Mouse (Mus musculus) embryo, embryonic 11.5 days (tissue): ENCODE results near the gene Fcgr1.
"Not testable (repeated sequence)": the region's sequence is repeated elsewhere in the genome, so short reads cannot be mapped to it uniquely, and the experiment has no call there.

Experiments used
- DNase-seq: peaks from one replicate; pipeline ENCODE4 v3.0.0-alpha.2; 2012; ENCODE audit warnings: low read depth, low spot score

Gene Fcgr1

GRCm38 (mm10) chr3:96293787-96294186 is at the start of gene Fcgr1:
Gene Fcgr1 (minus strand): TSS chr3:96293969.
- DNase-seq: no peak

DNA sequence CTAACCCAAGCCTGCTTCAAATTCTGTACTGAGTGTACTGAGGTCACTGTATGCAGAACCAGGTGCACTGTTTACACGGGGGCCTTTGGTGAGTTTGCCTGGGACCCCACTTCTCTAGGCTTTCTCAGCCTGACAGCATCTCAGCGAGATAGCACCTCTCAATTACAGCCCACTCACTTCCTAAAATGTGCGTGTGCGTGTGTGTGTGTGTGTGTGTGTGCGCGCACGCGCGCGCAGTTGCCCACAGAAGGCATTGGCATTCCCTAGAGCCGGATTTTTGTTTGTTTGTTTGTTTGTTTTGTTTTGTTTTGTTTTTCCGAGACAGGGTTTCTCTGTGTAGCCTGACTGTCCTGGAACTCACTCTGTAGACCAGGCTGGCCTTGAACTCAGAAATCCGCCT is 48.9 kb upstream of the Fcgr1 start:
- DNase-seq: not testable (repeated sequence)

DNA sequence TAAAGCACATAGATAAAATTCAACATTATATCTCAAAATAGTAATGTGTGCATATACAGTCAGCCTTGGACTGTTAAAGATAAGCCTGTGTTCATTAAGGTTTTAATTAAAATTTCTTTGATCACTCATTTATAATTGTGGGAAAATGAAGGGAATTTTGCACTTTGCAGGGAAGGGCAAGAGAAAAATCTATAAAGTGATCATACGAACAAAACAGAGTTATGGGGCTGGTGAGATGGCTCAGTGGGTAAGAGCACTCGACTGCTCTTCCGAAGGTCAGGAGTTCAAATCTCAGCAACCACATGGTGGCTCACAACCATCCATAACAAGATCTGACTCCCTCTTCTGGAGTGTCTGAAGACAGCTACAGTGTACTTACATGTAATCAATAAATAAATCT is 48.3 kb upstream of the Fcgr1 start:
- DNase-seq: not testable (repeated sequence)

GRCm38 (mm10) chr3:96340611-96341312 is 47.0 kb upstream of the Fcgr1 start:
- DNase-seq: no peak

GRCm38 (mm10) chr3:96338849-96339480 is 45.2 kb upstream of the Fcgr1 start:
- no peak for DNase-seq

GRCm38 (mm10) chr3:96338043-96338442 is 44.3 kb upstream of the Fcgr1 start:
- DNase-seq: no peak

DNA sequence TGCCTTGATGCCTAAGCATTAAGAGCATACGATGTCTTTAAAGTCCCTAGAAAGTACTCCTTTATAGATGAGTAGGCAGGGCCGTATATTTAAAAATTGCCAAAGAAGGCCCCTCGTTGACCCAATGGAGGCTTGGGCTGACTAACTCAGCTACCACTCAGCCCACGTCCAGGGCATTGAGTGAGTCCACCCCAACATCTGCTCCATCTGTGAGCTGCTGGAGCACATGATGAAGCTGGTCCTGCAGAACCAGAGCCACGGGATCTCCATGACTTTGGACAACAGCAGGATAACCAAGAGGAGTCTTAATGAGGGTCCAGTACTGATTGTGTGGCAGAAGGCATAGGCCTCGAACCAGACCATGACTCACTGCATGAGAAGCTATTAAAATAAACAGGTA is 43.5 kb upstream of the Fcgr1 start:
- no peak for DNase-seq

DNA sequence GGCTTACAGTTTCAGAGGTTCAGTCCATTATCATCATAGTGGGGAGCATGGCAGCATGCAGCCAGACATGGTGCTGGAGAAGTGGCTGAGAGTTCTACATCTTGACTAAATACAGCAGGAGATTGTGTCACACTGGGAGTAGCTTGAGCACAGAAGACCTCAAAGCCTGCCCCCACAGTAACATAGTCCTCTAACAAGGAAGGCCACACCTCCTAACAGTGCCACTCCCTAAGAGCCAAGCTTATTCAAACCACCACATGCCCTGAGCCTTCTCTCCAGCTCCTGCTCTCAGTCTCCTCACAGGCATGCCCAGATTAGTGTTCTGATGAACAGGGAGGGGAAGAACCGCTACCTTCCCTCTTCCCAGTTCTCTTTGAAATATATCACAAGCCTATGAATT is 42.9 kb upstream of the Fcgr1 start:
- DNase-seq: no peak

- no peak for DNase-seq
Measured at GRCm38 (mm10) chr3:96335591-96335990, 41.8 kb upstream of the Fcgr1 start.

DNA sequence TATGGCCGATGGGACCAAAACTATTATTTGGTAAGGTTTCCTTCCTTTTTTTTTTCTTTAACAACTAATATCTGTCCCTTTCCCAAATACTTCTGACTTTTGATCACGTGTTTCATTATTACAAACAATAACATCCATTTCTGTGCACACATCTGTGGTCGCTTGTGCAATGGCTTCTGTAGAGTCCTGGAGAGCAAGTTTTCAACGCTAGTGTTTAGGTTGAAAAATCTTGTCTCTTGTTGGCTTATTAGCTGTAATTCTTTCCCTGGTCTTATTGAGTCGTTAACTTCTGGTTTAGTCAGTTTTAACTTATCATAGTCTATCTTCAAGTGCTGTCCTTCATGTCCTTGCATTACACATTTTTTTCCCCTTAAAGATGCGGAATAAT is 41.4 kb upstream of the Fcgr1 start:
- no peak for DNase-seq

DNA sequence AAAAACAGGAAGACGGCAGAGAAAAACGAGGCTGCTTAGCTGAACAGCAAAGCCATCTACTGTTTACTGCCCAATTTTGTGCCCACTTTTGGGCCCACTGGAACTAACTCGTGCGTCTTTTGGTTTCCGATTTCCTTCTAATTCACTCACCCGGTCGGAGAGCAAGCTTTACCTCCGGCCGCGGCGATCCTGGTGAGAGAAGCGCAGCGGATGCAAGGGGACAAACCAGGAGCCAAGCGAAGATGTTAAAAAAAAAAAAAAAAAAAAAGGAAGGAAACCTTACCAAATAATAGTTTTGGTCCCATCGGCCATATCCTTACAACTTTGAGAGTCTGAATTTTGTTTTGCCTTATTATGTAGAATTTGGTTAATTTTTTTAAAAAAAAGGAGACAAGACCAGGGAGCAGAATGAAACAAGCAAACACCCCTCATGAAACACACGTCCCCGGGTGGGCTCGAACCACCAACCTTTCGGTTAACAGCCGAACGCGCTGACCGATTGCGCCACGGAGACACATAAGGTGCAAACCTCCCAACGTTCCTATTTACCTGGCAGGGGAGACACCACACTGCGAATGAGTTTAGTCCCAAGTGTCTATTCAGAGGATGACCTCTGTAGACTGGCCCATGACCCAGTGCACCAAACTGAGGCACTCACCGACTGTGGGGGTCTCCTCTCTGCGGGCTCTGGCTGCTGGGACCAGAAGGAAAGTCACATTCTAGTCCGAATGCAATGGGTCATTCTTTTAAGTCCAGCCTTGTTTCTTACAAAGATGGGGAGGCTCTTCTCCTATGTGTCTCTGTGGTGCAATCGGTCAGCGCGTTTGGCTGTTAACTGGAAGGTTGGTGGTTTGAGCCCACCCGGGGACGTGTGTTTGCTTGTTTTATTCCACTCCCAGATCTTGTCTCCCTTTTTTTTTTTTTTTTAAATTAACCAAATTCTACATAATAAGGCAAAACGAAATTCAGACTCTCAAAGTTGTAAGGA is 40.7 kb upstream of the Fcgr1 start:
- no peak for DNase-seq

DNA sequence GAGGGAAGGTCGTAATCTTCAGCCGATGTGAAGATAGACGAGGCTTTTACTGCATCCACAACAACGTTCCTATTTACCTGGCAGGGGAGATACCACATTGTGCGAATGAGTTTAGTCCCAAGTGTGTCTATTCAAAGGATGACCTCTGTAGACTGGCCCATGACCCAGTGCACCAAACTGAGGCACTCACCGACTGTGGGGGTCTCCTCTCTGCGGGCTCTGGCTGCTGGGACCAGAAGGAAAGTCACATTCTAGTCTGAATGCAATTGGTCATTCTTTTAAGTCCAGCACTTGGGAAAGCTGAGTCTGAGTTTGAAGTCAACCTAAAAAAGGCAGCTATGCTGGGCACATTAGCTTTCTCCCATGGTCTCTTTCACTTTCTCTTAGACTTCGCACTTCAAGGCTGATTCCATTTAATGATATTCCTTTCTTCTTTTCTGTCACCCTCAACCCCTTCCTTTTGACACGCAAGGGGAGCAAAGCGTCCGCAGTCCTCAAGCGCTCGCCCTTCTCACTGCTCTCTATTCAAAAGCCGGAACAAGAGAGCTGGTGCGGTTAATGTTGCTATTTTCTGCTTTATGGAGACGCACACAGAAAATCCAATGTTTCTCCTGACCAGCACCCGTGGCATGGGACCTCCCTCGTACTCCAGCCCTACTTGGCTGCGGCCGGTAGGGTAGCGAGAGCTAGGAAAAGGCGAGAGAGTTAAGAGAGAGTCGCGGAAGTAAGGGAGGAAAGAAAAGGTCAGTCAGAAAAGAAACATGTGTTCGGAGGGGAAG is 39.8 kb upstream of the Fcgr1 start:
- no peak for DNase-seq

- DNase-seq: no peak
Measured at GRCm38 (mm10) chr3:96332631-96333395, 39.0 kb upstream of the Fcgr1 start.

DNA sequence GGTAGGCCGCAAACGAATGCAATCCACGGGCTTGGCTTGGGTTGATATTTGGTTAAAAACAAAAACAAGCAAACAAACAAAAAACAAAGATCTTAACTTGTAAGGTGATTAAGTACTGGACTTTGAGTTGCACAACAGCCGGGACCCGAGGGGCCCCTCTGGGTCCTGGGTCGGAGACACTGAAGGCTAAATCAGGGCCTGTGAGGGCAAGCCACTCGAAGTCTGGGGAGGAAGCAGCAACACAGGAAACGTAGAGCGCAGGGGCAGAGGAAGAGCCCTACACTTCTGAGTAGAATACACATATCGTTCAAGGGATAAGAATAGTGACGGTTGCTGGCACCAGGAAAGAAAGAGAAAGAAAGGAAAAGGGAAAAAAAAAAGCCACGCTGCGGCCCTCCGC is 38.2 kb upstream of the Fcgr1 start:
- no peak for DNase-seq

- no peak for DNase-seq
Measured at GRCm38 (mm10) chr3:96331438-96331837, 37.7 kb upstream of the Fcgr1 start.

DNA sequence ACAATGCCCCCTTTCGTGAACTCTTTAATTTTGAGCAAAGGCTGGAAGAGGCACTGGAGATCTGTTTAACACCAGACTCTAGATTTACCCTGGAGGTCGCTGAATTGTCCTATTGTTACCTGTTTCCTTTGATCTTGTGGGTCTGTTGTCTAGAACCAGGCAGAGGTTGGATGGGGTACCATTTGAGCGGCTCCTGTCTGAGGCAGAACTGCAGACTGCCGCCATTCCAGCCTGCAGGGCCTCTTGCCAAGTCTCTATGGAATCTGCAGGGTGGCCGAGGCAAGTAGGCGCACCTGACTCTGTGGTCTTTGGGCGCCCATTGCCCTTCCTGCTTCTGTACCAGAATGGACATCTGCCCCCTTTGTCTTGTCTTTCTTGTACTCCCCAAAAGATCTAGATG is 36.8 kb upstream of the Fcgr1 start:
- DNase-seq: no peak

DNA sequence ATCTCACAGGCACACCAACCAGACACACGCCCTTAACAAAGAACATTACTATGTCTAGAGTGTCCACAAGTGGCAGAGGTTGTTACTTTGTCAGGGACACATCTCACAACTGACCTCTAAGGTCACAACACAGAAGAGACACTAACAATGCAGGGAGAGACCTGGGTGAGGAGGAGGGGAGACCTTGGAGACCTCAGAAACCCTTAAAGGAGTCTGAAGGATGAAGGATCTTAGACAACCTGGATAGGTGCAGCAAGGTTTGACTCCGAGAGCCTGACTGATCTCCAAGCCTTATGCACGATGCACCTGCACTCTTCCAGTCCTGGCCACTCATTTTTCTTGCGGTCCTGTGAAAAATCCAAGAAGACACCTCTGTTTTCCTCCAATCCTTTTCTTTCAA is 36.4 kb upstream of the Fcgr1 start:
- no peak for DNase-seq

DNA sequence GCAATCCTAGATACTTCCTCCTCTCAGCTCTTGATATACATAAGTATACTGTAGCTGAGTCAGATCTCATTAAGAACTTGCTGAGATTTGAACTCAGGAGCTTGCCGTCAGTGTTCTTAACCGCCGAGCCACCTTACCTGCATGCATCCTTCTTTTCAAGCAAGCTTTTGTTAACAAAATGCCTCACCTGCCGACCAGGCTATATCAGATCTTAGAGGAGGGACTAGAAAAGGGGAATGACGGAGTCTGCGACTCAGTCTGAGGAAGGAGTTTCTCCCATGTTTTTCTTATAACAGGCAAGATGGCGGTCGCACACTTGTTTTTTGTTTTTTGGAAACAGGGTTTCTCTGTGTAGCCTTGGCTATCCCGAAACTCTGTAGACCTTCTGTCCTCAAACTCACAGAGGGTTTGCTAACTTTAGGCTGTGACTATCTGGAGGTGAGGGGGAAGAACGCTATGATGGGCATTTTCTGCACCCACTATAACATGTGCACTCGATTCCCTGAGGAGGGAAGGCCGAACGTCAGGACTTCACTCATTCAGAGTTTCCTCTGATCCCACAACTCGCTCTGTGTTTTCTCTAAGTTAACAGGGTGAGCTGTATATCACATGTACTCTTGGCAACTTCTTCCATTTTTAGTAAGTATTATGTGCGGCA is 35.1 kb upstream of the Fcgr1 start:
- DNase-seq: no peak

DNA sequence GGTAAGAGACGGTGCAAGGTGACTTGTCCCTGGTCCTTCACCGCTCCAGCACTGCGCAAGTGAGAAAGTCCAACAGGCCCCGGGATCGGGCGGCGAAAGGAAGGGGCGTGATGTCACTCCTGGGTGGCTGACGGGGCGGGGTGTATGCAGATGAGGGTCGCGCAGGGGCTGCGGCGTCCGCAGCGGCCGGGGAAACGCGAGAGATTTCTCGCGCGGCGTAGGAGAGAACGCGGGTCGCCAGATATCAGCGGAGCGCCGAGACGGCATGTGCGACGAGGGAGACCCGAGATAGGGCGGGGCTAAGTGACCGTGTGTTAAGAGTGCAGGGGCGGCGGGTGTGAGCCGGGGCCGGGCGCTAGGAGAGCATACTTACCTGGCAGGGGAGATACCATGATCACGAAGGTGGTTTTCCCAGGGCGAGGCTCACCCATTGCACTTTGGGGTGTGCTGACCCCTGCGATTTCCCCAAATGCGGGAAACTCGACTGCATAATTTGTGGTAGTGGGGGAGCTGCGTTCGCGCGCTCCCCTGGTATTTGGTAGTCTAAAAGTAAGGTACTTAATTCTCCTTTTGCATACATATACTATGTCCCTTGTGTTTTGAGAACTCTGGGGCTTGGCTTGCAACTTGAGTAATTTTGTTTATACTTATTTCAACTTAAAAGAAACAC is 34.4 kb upstream of the Fcgr1 start:
- not testable (repeated sequence) for DNase-seq

DNA sequence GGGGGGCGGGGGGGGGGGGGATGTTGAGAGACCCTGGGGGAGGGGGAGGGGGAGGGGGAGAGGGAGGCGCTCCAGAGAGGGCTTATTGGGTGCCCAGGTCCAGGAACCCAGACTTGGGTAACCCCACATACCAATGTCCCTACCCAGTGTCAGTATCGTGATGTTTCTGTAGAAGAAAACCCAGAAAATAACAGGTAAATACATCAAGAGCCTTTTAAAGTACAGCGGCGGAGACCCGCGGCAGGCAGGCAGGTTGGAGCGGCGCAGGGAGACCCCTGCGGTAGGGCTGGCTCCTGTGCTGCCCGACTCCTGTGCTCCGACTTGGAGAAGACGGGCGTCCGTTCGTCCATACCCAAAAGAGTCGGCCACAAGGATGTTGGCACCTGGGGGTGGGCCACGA is 33.9 kb upstream of the Fcgr1 start:
- DNase-seq: no peak
